Mouse (Mus musculus) liver, embryonic 14.5 days (tissue): Measurements from ENCODE around the gene L3mbtl1. TPM values are rescaled to one million over a fixed set of nuclear protein-coding genes. Genes with fewer than 3 reads are reported as not detected.

Experiments used
- ATAC-seq: fragments of 200-750 bp; cut with Nextera tagmentation; 2 replicates; pipeline ENCODE4 v1.8.0; 2017; ENCODE audit warnings: moderate number of reproducible peaks, mild to moderate bottlenecking, moderate library complexity; ENCODE audit not compliant: insufficient read depth
- DNase-seq, 3 experiments: peaks; one replicate each; pipeline ENCODE4 v3.0.0-alpha.2; 2012 to 2013; ENCODE audit warnings: low read depth in 3 of 3, low spot score in 3 of 3
- H3K27ac ChIP-seq: fragments of 300-500 bp; sonication (generic); 2 replicates; pipeline ENCODE4 v1.5.1; 2014; ENCODE audit warnings: moderate library complexity, mild to moderate bottlenecking, control low read depth, inconsistent platforms
- H3K27me3 ChIP-seq: fragments of 300-500 bp; sonication (generic); 2 replicates; pipeline ENCODE4 v1.6.1; 2014; ENCODE audit warnings: mild to moderate bottlenecking, low read length, moderate library complexity; ENCODE audit not compliant: control insufficient read depth, insufficient read depth
- H3K36me3 ChIP-seq: fragments of 300-500 bp; sonication (generic); replicated peaks from 2 replicates; pipeline ENCODE4 v1.6.1; 2014; ENCODE audit warnings: low read depth; ENCODE audit not compliant: control insufficient read depth, insufficient read depth
- H3K4me1 ChIP-seq, 2 experiments: fragments of 200-500 bp in 1 of 2; fragments of 300-500 bp in 1 of 2; sonication (generic) in 1 of 2; replicated peaks; 2 replicates each; pipeline ENCODE4 v1.6.1; 2012 to 2014; ENCODE audit warnings: antibody characterized with exemption in 1 of 2, inconsistent platforms in 1 of 2, low read length in 1 of 2; ENCODE audit not compliant: control insufficient read depth in 2 of 2, insufficient read depth in 2 of 2
- H3K4me2 ChIP-seq: fragments of 300-500 bp; sonication (generic); 2 replicates; pipeline ENCODE4 v1.6.1; 2014; ENCODE audit warnings: low read depth, mild to moderate bottlenecking, control low read depth, moderate library complexity
- H3K4me3 ChIP-seq, 2 experiments: fragments of 200-500 bp in 1 of 2; fragments of 300-500 bp in 1 of 2; sonication (generic) in 1 of 2; 2 replicates each; pipeline ENCODE4 v1.5.1; 2012 to 2014; ENCODE audit warnings: low read depth in 2 of 2, low read length in 2 of 2, mild to moderate bottlenecking in 2 of 2, control low read depth in 1 of 2, inconsistent platforms in 1 of 2, moderate library complexity in 1 of 2; ENCODE audit not compliant: insufficient read depth in 1 of 2
- H3K9ac ChIP-seq: fragments of 300-500 bp; sonication (generic); replicated peaks from 2 replicates; pipeline ENCODE4 v1.6.1; 2014; ENCODE audit warnings: mild to moderate bottlenecking, control low read depth, moderate library complexity
- H3K9me3 ChIP-seq: fragments of 300-500 bp; sonication (generic); 2 replicates; pipeline ENCODE4 v1.6.1; 2016; ENCODE audit warnings: low read length, mixed read lengths; ENCODE audit not compliant: control insufficient read depth
- CTCF ChIP-seq: IDR thresholded peaks from 2 replicates; pipeline ENCODE4 v1.5.1; 2016; ENCODE audit warnings: antibody characterized with exemption, low read depth, control low read depth
- EP300 ChIP-seq: IDR thresholded peaks from 2 replicates; pipeline ENCODE4 v1.6.1; 2016; ENCODE audit warnings: antibody characterized with exemption, low read depth
- WGBS: fragments of 180-500 bp; shearing (Covaris S2); extraction: QIAGEN DNeasy Blood & Tissue Kit; methylation state at CpG from one replicate; pipeline ENCODE4 v1.1.7; 2014; ENCODE audit not compliant: insufficient replicate concordance; 5-methylcytosine and 5-hydroxymethylcytosine counted together
- polyA plus RNA-seq, 2 experiments: library from polyadenylated mRNA; depleted of rRNA in 1 of 2; stranded (reverse) in 1 of 2; unstranded in 1 of 2; fragments of >200 nt; fragmentation: Nextera tagmentation in 1 of 2; extraction: Ambion mirVana in 1 of 2; gene quantifications; 2 replicates each; pipeline versions ENCODE4 v1.2.1 to v1.2.3; 2012 to 2014

Gene L3mbtl1
- polyA plus RNA-seq, 2 experiments, result 0.08 TPM; not detected in 1

GRCm38 (mm10) chr2:162922834-162923233, 20.4 kb upstream of the L3mbtl1 start:
- no peaks in the 10 kb centered on the region for H3K36me3 ChIP-seq
- H3K27ac ChIP-seq, result no peak overlapping the region
- 60% methylated on average over 5 of the region's 5 CpGs for WGBS
- no peak overlapping the region for H3K4me2 ChIP-seq
- H3K9ac ChIP-seq, result no peak overlapping the region
- no peak for ATAC-seq
- DNase-seq, result no peak
- H3K4me1 ChIP-seq, result peaks cover 0 to 2% of the 10 kb centered on the region in 2 experiments; a peak in 1 of 4 replicates
- no peaks in the 10 kb centered on the region for H3K9me3 ChIP-seq
- no peak overlapping the region for H3K4me3 ChIP-seq
- TF ChIP-seq CTCF, result no peak
- no peak for TF ChIP-seq EP300
- H3K27me3 ChIP-seq, result no peaks in the 10 kb centered on the region

- Histone ChIP-seq H3K4me2 (no peak overlapping the region), H3K27ac (no peak overlapping the region), H3K4me3 (no peak overlapping the region), H3K9ac (no peak overlapping the region), H3K36me3 (no peaks in the 10 kb centered on the region), H3K9me3 (no peaks in the 10 kb centered on the region), H3K27me3 (no peaks in the 10 kb centered on the region), H3K4me1 (peaks cover 0 to 2% of the 10 kb centered on the region in 2 experiments; a peak in 1 of 4 replicates)
- DNase-seq (no peak), ATAC-seq (no peak)
- no peak for TF ChIP-seq CTCF
- TF ChIP-seq EP300, result no peak
- WGBS, result 69% methylated on average over 5 of the region's 5 CpGs
Observed at GRCm38 (mm10) chr2:162924126-162924525, 19.1 kb upstream of the L3mbtl1 start.

- H3K4me1 ChIP-seq, result peaks cover 4 to 17% of the 10 kb centered on the region in 2 experiments
- H3K9me3 ChIP-seq, result no peaks in the 10 kb centered on the region
- DNase-seq (no peak), ATAC-seq (no peak)
- WGBS, result 35% methylated on average over 3 of the region's 3 CpGs
- no peak overlapping the region for H3K4me3 ChIP-seq
- no peak overlapping the region for H3K4me2 ChIP-seq
- no peaks in the 10 kb centered on the region; the same call in 1 of the 2 replicates for H3K27me3 ChIP-seq
- H3K27ac ChIP-seq, result no peak overlapping the region
- peaks cover 6% of the 10 kb centered on the region for H3K36me3 ChIP-seq
- TF ChIP-seq EP300, result no peak
- no peak for TF ChIP-seq CTCF
- peak overlapping the region; percentile 13; the same call in 1 of the 2 replicates for H3K9ac ChIP-seq
Observed at GRCm38 (mm10) chr2:162927918-162928585, 15.2 kb upstream of the L3mbtl1 start.

GRCm38 (mm10) chr2:162929704-162930103, 13.6 kb upstream of the L3mbtl1 start:
- no peak overlapping the region for H3K4me3 ChIP-seq
- H3K27ac ChIP-seq, result no peak overlapping the region
- no peak for ATAC-seq
- peaks cover 22% of the 10 kb centered on the region for H3K36me3 ChIP-seq
- H3K4me1 ChIP-seq, result peaks cover 4 to 25% of the 10 kb centered on the region in 2 experiments
- DNase-seq, result no peak
- WGBS, result 73% methylated on average over 3 of the region's 3 CpGs
- no peaks in the 10 kb centered on the region; the same call in 1 of the 2 replicates for H3K27me3 ChIP-seq
- TF ChIP-seq EP300 (no peak), CTCF (no peak)
- H3K4me2 ChIP-seq, result peak overlapping the region; percentile 85
- no peaks in the 10 kb centered on the region for H3K9me3 ChIP-seq
- H3K9ac ChIP-seq, result no peak overlapping the region; the same call in 1 of the 2 replicates

GRCm38 (mm10) chr2:162930516-162931122, 12.7 kb upstream of the L3mbtl1 start:
- Histone ChIP-seq H3K4me1 (peaks cover 4 to 25% of the 10 kb centered on the region in 2 experiments), H3K36me3 (peaks cover 30% of the 10 kb centered on the region), H3K4me3 (peak overlapping the region; percentile 97 to 99), H3K9me3 (no peaks in the 10 kb centered on the region), H3K27me3 (no peaks in the 10 kb centered on the region; the same call in 1 of the 2 replicates), H3K9ac (peak overlapping the region; percentile 100), H3K27ac (peak overlapping the region; percentile 65), H3K4me2 (peak overlapping the region; percentile 85)
- DNase-seq (peak in 1 of 3 experiments; percentile 36), ATAC-seq (no peak)
- TF ChIP-seq EP300 (no peak), CTCF (no peak)
- under 1% methylated on average over 18 of the region's 18 CpGs for WGBS
